Mouse (Mus musculus): ENCODE measurements around the gene Reg4. TPM values are rescaled to one million over a fixed set of nuclear protein-coding genes. Genes with fewer than 3 reads are reported as not detected.

The Reg4 gene
- polyA plus RNA-seq, 2 experiments from 2014 or later, result not detected

GRCm38 (mm10) chr3:98283205-98283604, 61.2 kb downstream of the Reg4 start:
- ATAC-seq, result no peak

Other genes starting within 250 kb of the Reg4 start
- gene Notch2, start 208.6 kb upstream of the Reg4 start, polyA plus RNA-seq (2017; shearing (Covaris generic)), result 10 to 100 TPM; 14.1 to 17.5 TPM
- gene Adam30, start 61.5 kb upstream of the Reg4 start, polyA plus RNA-seq (2017; shearing (Covaris generic)), result not detected
- not detected for gene Hmgcs2, start 58.3 kb downstream of the Reg4 start, polyA plus RNA-seq (2017; shearing (Covaris generic))
- gene Phgdh, start 117.8 kb downstream of the Reg4 start, polyA plus RNA-seq (2017; shearing (Covaris generic)), result 100 to 1,000 TPM; 107 to 156 TPM
- under 1 TPM in 1 of 2 experiments, not detected in 1; 0.11 TPM for gene Zfp697, start 160.3 kb downstream of the Reg4 start, polyA plus RNA-seq (2017; shearing (Covaris generic))
- gene Gm4450, start 235.0 kb downstream of the Reg4 start, polyA plus RNA-seq (2017; shearing (Covaris generic)), result not detected

Measured in activated CD4-positive, CD25-positive, alpha-beta regulatory T cell, adult 4 months (primary cell).